Mouse (Mus musculus) olfactory bulb, adult 2 months (tissue): ENCODE measurements around the gene Lims1.

Experiments
- CTCF ChIP-seq: fragments of 200-500 bp; IDR thresholded peaks from 2 replicates; pipeline ENCODE4 v1.5.1; 2012; ENCODE audit warnings: low read depth, mild to moderate bottlenecking, low read length, moderate library complexity; ENCODE audit not compliant: insufficient read depth
- POLR2A ChIP-seq: fragments of 200-500 bp; IDR thresholded peaks from 2 replicates; pipeline ENCODE4 v1.6.1; 2012; ENCODE audit warnings: mild to moderate bottlenecking, low read depth, low read length, moderate library complexity; ENCODE audit not compliant: insufficient read depth

GRCm38 (mm10) chr10:58418290-58418971 is 95.2 kb downstream of the Lims1 start:
- TF ChIP-seq POLR2A (no peak), CTCF (no peak)
